ENCODE assay signal across 13 mouse cellular contexts in genomic region chr9:59163390-59163976, GRCm38 (mm10).
A peak's percentile ranks its signal among the peaks of the same experiment; 100 is the strongest.
DNase-seq lines count a peak whose midpoint lies in the region; ATAC-seq lines count a peak whose summit lies in the region.
"Had no signal": no experiment of that assay in that cellular context is flagged by ENCODE, and none has a peak within 500 bp of the region (broad histone marks: within the 10 kb centered on the region; RNA-seq: fewer than 3 reads in every experiment).

No protein-coding gene starts in this region.

- peak overlapping the region; percentile 42 for H3K27ac ChIP-seq in forebrain, embryonic 15.5 days (replicated peaks)
- H3K27ac ChIP-seq in midbrain, embryonic 11.5 days (ENCODE audit: low read depth, low read length), result peak overlapping the region; percentile 48; the same call in 1 of the 2 replicates
- H3K27ac ChIP-seq in neural tube, embryonic 13.5 days (replicated peaks), result peak overlapping the region; percentile 90
- H3K27ac ChIP-seq: limb, embryonic 13.5 days had no signal

- DNase-seq in embryo, embryonic 11 days, result peak; percentile 54
- DNase-seq in midbrain, embryonic 11.5 days (ENCODE audit: low spot score, missing footprints), result peak; percentile 88
- no peak for DNase-seq in cerebellum, adult 8-10 months
- DNase-seq in gastrocnemius, postnatal 25 days, result no peak
- DNase-seq in lung, postnatal 4 days, result no peak
- no peak for DNase-seq in MN1 (ENCODE audit: low spot score)
- DNase-seq: adrenal gland, postnatal 14 days; cerebellum, postnatal 25 days; kidney, adult 11 months; spleen, adult 18-20 months had no signal

- no peak overlapping the region for H3K4me3 ChIP-seq in forebrain, embryonic 15.5 days
- no peak overlapping the region for H3K4me3 ChIP-seq in midbrain, embryonic 11.5 days (ENCODE audit: low read depth, low read length)
- H3K4me3 ChIP-seq in neural tube, embryonic 13.5 days, result no peak overlapping the region
- H3K4me3 ChIP-seq: limb, embryonic 13.5 days had no signal

- H3K27me3 ChIP-seq in forebrain, embryonic 15.5 days, result no peaks in the 10 kb centered on the region
- H3K27me3 ChIP-seq in midbrain, embryonic 11.5 days (ENCODE audit: control insufficient read depth, insufficient read depth, low read length), result no peaks in the 10 kb centered on the region
- peaks cover 17% of the 10 kb centered on the region for H3K27me3 ChIP-seq in neural tube, embryonic 13.5 days
- H3K27me3 ChIP-seq: limb, embryonic 13.5 days had no signal

- peaks cover 5% of the 10 kb centered on the region for H3K4me1 ChIP-seq in forebrain, embryonic 15.5 days
- peaks cover 7% of the 10 kb centered on the region; the same call in 1 of the 2 replicates for H3K4me1 ChIP-seq in midbrain, embryonic 11.5 days (ENCODE audit: control insufficient read depth, insufficient read depth, low read length)
- H3K4me1 ChIP-seq in neural tube, embryonic 13.5 days (replicated peaks), result peaks cover 24% of the 10 kb centered on the region
- H3K4me1 ChIP-seq: limb, embryonic 13.5 days had no signal

- H3K9me3 ChIP-seq in forebrain, embryonic 15.5 days, result no peaks in the 10 kb centered on the region
- no peaks in the 10 kb centered on the region for H3K9me3 ChIP-seq in midbrain, embryonic 11.5 days (ENCODE audit: control insufficient read depth, low read length)
- no peaks in the 10 kb centered on the region for H3K9me3 ChIP-seq in neural tube, embryonic 13.5 days
- H3K9me3 ChIP-seq: limb, embryonic 13.5 days had no signal

- WGBS in forebrain, embryonic 15.5 days, result 12% methylated on average over 6 of the region's 6 CpGs
- 25% methylated on average over 6 of the region's 6 CpGs for WGBS in midbrain, embryonic 11.5 days
- WGBS in neural tube, embryonic 13.5 days, result 16% methylated on average over 6 of the region's 6 CpGs

- no peaks in the 10 kb centered on the region for H3K36me3 ChIP-seq in forebrain, embryonic 15.5 days
- no peaks in the 10 kb centered on the region for H3K36me3 ChIP-seq in midbrain, embryonic 11.5 days (ENCODE audit: control insufficient read depth, insufficient read depth, low read length)
- no peaks in the 10 kb centered on the region for H3K36me3 ChIP-seq in neural tube, embryonic 13.5 days
- H3K36me3 ChIP-seq: limb, embryonic 13.5 days had no signal

- no peak overlapping the region for H3K4me2 ChIP-seq in forebrain, embryonic 15.5 days (replicated peaks)
- 0 out of 2 replicates have a peak overlapping the region, but pooled peaks have one; percentile 1 for H3K4me2 ChIP-seq in midbrain, embryonic 11.5 days
- peak overlapping the region; percentile 16; the same call in 1 of the 2 replicates for H3K4me2 ChIP-seq in neural tube, embryonic 13.5 days
- H3K4me2 ChIP-seq: limb, embryonic 13.5 days had no signal

- H3K9ac ChIP-seq in forebrain, embryonic 15.5 days (replicated peaks), result no peak overlapping the region
- H3K9ac ChIP-seq in midbrain, embryonic 11.5 days (ENCODE audit: low read length), result no peak overlapping the region
- no peak overlapping the region for H3K9ac ChIP-seq in neural tube, embryonic 13.5 days
- H3K9ac ChIP-seq: limb, embryonic 13.5 days had no signal

- ATAC-seq in forebrain, embryonic 15.5 days (replicated peaks), result no peak
- peak; percentile 77 for ATAC-seq in midbrain, embryonic 11.5 days (ENCODE audit: low FRiP score)
- peak; percentile 88 for ATAC-seq in neural tube, embryonic 13.5 days (ENCODE audit: low read depth)

Comparison
In these comparisons a context has a peak if more than half of its experiments do, and no peak if none do; other contexts are left out.
1. DNase-seq: peak in embryo, embryonic 11 days (single experiment) and midbrain, embryonic 11.5 days (single experiment); none in cerebellum, adult 8-10 months (single experiment), gastrocnemius, postnatal 25 days (single experiment), lung, postnatal 4 days (0 of 2) and MN1 (single experiment).
2. Peak in every context shown above with its lines, with median percentiles within 50 percentile points of each other: H3K27ac ChIP-seq.